Mouse (Mus musculus): ENCODE measurements around the gene Rfx2.

DNA sequence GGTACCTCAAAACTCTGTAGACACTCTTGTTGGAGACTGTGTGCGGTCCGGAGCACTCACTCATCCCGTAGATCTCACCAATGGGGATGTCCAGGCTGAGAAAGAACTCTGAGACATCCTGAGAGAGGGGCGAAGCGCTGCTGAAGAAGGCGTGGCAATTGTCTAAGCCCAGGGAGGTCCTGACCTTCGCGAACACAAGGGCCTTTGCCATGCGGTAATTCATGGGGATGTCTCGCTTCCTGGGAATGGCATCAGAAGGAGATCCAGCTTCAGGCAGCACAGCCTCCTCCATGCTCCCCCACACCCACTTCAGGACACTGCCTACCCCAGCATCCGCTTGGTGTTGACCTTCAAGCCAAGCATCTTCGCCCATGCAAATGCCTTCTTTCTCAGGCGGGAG lies 18.9 kb upstream of the Rfx2 start:
- TF ChIP-seq CTCF (IDR thresholded peaks at IDR 0.05; ENCODE audit: low read depth) = no peak
- TF ChIP-seq EP300 (optimal IDR thresholded peaks at IDR 0.05) = no peak
